Mouse (Mus musculus) kidney, adult 2 months (tissue): ENCODE results near the gene Prkar2a. TPM values are rescaled to one million over a fixed set of nuclear protein-coding genes. Genes with fewer than 3 reads are reported as not detected.

Source experiments
- DNase-seq: peaks from one replicate; pipeline ENCODE4 v3.0.0; 2021
- H3K27ac ChIP-seq: fragments of 200-500 bp; 2 replicates; pipeline ENCODE4 v1.5.1; 2012; ENCODE audit warnings: low read depth, low read length, control low read depth, inconsistent platforms; ENCODE audit not compliant: insufficient read depth
- H3K27me3 ChIP-seq: fragments of 200-500 bp; replicated peaks from 2 replicates; pipeline ENCODE4 v1.6.1; 2012; ENCODE audit warnings: mild to moderate bottlenecking, moderate library complexity, low read length, inconsistent platforms; ENCODE audit not compliant: control insufficient read depth, insufficient read depth
- H3K36me3 ChIP-seq: fragments of 200-500 bp; 2 replicates; pipeline ENCODE4 v1.6.1; 2012; ENCODE audit warnings: mild to moderate bottlenecking, moderate library complexity, low read length, inconsistent platforms; ENCODE audit not compliant: control insufficient read depth, insufficient read depth
- H3K4me1 ChIP-seq: fragments of 200-500 bp; 2 replicates; pipeline ENCODE4 v1.6.1; 2011; ENCODE audit warnings: low read length; ENCODE audit not compliant: control insufficient read depth, insufficient read depth
- H3K4me3 ChIP-seq: fragments of 200-500 bp; 2 replicates; pipeline ENCODE4 v1.5.1; 2011; ENCODE audit warnings: mild to moderate bottlenecking, low read depth, low read length, control low read depth; ENCODE audit not compliant: insufficient read depth
- CTCF ChIP-seq: fragments of 200-500 bp; conservative IDR thresholded peaks from 2 replicates; pipeline ENCODE4 v1.5.1; 2011; ENCODE audit warnings: low read depth, mild to moderate bottlenecking, control low read depth, low read length, moderate library complexity, mixed read lengths; ENCODE audit not compliant: insufficient read depth, insufficient read length
- POLR2A ChIP-seq: fragments of 200-500 bp; IDR thresholded peaks from one replicate; pipeline ENCODE4 v1.6.1; 2011; ENCODE audit warnings: low read depth, low read length, control low read depth
- WGBS: fragments of 180-500 bp; shearing (Covaris S2); methylation state at CpG from one replicate; pipeline ENCODE4 v1.1.7; 2018; 5-methylcytosine and 5-hydroxymethylcytosine counted together
- polyA plus RNA-seq: library from polyadenylated mRNA; depleted of rRNA; stranded (reverse); fragments of >200 nt; gene quantifications from 2 replicates; pipeline ENCODE4 v1.2.3, GENCODE M21; 2012

Gene Prkar2a
- polyA plus RNA-seq, 1 experiment: 19.0 TPM

GRCm38 (mm10) chr9:108661677-108662612 lies 27.2 kb upstream of the Prkar2a start, which contains the start of gene Slc25a20:
Gene Slc25a20, plus strand, starts transcription at chr9:108662088.
- 3% methylated on average over 37 of the region's 37 CpGs for WGBS
- peaks cover 13% of the 10 kb centered on the region for H3K4me1 ChIP-seq
- H3K27me3 ChIP-seq: no peaks in the 10 kb centered on the region
- TF ChIP-seq POLR2A: no peak
- no peak for TF ChIP-seq CTCF
- no peaks in the 10 kb centered on the region for H3K36me3 ChIP-seq
- DNase-seq: peak; percentile 95
- H3K4me3 ChIP-seq: peak within 1 kb of the TSS; percentile 69
- H3K27ac ChIP-seq: peak within 1 kb of the TSS; percentile 49

GRCm38 (mm10) chr9:108662660-108663059 lies 26.5 kb upstream of the Prkar2a start:
- peak overlapping the region; percentile 69 for H3K4me3 ChIP-seq
- no peak overlapping the region for H3K27ac ChIP-seq
- H3K36me3 ChIP-seq: no peaks in the 10 kb centered on the region
- H3K4me1 ChIP-seq: peaks cover 13% of the 10 kb centered on the region
- TF ChIP-seq CTCF (no peak), POLR2A (no peak)
- WGBS: 13% methylated on average over 6 of the region's 6 CpGs
- no peak for DNase-seq
- no peaks in the 10 kb centered on the region for H3K27me3 ChIP-seq

- 71% methylated on average over 8 of the region's 8 CpGs for WGBS
- DNase-seq: no peak
These were observed 19.2 kb upstream of the Prkar2a start for GRCm38 (mm10) chr9:108669875-108670274.

GRCm38 (mm10) chr9:108673151-108673550 lies 16.0 kb upstream of the Prkar2a start:
- TF ChIP-seq CTCF: peak; percentile 36; the same call in 1 of the 2 replicates
- TF ChIP-seq POLR2A: no peak
- H3K27ac ChIP-seq: no peak overlapping the region
- no peaks in the 10 kb centered on the region; the same call in none of the 2 replicates for H3K36me3 ChIP-seq
- DNase-seq: no peak
- H3K27me3 ChIP-seq: no peaks in the 10 kb centered on the region
- WGBS: 61% methylated on average over 2 of the region's 2 CpGs
- H3K4me1 ChIP-seq: no peaks in the 10 kb centered on the region
- no peak overlapping the region for H3K4me3 ChIP-seq

More at GRCm38 (mm10) chr9:108669875-108670274, 19.2 kb upstream of the Prkar2a start:
- TF ChIP-seq CTCF: no peak
- TF ChIP-seq POLR2A: no peak
- H3K4me1 ChIP-seq: no peaks in the 10 kb centered on the region
- no peaks in the 10 kb centered on the region; the same call in none of the 2 replicates for H3K36me3 ChIP-seq
- no peaks in the 10 kb centered on the region for H3K27me3 ChIP-seq
- no peak overlapping the region for H3K4me3 ChIP-seq
- H3K27ac ChIP-seq: no peak overlapping the region

GRCm38 (mm10) chr9:108680026-108680425 lies 9.1 kb upstream of the Prkar2a start:
- H3K27me3 ChIP-seq: no peaks in the 10 kb centered on the region
- no peak for DNase-seq
- no peaks in the 10 kb centered on the region for H3K4me1 ChIP-seq
- no peak overlapping the region for H3K27ac ChIP-seq
- no peaks in the 10 kb centered on the region for H3K36me3 ChIP-seq
- no peak overlapping the region for H3K4me3 ChIP-seq
- WGBS: 87% methylated on average over 15 of the region's 15 CpGs
- TF ChIP-seq POLR2A (no peak), CTCF (no peak)

- no peak overlapping the region for H3K27ac ChIP-seq
- DNase-seq: no peak
- H3K36me3 ChIP-seq: no peaks in the 10 kb centered on the region
- H3K4me3 ChIP-seq: no peak overlapping the region
- H3K27me3 ChIP-seq: no peaks in the 10 kb centered on the region
- no peak for TF ChIP-seq POLR2A
- TF ChIP-seq CTCF: no peak
- peaks cover 3% of the 10 kb centered on the region; the same call in 1 of the 2 replicates for H3K4me1 ChIP-seq
- WGBS: 60% methylated on average over 4 of the region's 4 CpGs
These were observed 2.6 kb upstream of the Prkar2a start for GRCm38 (mm10) chr9:108686475-108686887.

- Histone ChIP-seq H3K27me3 (no peaks in the 10 kb centered on the region), H3K27ac (no peak overlapping the region), H3K4me3 (no peak overlapping the region), H3K36me3 (no peaks in the 10 kb centered on the region), H3K4me1 (peaks cover 6% of the 10 kb centered on the region; the same call in 1 of the 2 replicates)
- TF ChIP-seq POLR2A (no peak), CTCF (no peak)
- WGBS: 80% methylated on average over 6 of the region's 6 CpGs
- DNase-seq: peak; percentile 31
These were observed 1.9 kb upstream of the Prkar2a start for GRCm38 (mm10) chr9:108687181-108687580.
